Mouse (Mus musculus) granulocyte monocyte progenitor cell, adult 5-6 weeks (primary cell): ENCODE measurements at regions not wholly inside any gene's neighbourhood (a gene's known extent, or its start where the extent isn't known, plus 50 kb on each side); places are given as distances from the start of the nearest gene placed in this dataset.

Source experiments
- ATAC-seq: replicated peaks from 2 replicates; pipeline ENCODE4 v1.8.0; 2016; ENCODE audit warnings: mild to moderate bottlenecking, moderate TSS enrichment, inconsistent platforms; ENCODE audit not compliant: poor library complexity, severe bottlenecking

DNA sequence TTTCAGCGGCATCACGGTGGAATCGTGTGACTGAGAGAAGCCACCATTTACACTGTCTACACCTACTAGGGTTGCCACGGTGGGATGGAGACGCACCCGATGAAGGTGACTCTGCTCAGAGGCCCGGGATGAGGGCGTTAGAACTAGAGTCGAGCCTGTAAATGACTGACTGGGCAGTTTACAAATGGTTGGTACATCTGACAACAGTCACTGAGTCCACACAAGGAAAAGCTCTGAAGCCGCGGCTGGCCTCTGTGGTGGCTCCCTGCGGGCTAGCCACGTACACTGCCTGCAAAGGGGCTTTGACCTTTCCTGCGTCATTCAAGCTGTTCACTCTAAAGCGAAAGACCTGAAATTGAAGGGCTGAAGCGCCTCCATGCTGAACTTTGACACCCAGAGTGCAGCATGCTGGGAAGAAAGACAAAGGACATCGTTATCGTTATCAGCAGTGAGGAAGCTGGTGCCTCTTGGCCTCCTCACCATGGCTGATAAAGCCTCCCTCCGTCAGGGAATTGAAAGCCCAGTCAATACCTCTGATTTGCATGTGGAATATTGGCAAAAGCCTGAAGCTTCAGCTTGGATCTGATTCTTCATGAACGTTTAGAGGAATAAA lies 462.1 kb upstream of the Arglu1 start:
- no peak for ATAC-seq

DNA sequence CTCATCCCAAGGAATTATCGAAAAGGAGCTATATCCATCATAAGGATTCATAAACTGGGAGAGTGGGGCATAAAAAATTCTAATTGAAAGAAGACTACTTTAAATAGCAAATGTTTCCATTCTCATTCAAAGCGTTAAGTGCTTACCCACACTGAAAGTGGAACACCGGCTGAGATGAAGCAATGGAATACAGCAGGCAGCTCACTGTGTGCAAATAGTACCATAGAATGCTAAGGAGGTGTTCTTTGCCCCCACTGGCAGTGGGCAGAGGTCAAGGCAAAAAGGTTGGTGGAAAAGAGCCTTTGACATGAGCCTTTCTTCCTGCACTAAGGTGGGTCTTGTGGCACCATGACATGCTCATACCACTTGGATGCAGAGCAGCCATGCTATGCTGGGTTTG lies 454.0 kb upstream of the Arglu1 start:
- no peak for ATAC-seq

DNA sequence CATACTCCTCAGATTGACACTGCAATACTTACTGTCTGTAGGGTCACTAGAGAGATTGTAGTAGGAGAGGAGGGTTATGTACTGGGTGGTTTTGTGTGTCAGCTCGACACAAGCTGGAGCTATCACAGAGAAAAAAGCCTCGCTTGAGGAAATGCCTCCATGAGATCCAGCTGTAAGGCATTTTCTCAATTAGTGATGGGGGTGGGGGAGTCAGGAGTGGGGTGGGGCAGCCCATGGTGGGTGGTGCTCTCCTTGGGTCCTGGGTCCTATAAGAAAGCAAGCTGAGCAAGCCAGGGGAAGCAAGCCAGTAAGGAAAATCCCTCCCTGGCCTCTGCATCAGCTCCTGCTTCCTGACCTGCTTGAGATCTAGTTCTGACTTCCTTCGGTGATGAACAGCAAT lies 449.5 kb upstream of the Arglu1 start:
- no peak for ATAC-seq

DNA sequence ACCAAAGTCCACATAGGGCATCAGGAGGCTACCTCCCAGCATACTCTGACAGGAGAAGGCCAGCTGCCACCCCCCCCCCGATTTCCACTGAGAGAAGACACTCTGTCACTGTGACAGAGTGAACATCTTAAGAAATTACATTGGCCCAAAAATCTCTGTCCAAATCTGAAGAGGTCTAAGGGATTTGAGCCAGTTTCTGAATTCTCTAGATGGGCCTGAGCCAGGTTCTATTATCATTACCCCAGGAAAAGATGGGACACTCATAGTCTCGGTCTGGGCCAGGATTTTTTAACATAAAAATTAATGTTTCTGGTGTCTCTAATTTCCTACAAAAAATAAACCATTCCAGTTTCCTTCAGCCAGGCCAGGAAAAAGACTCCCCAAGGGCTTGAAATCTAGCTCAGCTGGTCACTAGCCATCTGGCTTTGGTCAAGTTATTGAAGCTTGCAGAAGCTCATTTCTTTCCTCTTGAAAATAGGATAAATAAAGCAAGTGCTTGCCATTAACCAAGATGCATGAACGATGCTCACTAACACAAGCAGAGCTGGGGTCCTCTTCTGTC lies 448.8 kb upstream of the Arglu1 start:
- no peak for ATAC-seq

DNA sequence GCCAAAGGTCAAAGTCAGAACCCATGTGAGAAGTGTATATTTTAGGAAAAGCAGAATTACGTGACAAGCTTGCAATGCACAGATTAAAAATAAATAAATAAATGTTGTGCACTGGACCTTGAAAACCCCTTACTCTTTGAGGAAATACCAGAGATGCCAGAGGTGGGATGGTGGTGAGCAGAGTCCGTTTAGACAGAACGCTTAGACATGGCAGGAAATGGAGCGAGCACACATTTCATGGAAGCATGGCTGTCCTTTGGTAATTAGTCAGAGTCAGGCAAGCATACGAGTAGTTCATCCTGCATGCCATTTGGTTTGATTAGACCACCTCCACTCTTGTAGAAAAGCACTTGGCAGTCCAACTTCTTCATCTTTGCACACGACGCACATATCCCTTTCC lies 443.4 kb upstream of the Arglu1 start:
- no peak for ATAC-seq

DNA sequence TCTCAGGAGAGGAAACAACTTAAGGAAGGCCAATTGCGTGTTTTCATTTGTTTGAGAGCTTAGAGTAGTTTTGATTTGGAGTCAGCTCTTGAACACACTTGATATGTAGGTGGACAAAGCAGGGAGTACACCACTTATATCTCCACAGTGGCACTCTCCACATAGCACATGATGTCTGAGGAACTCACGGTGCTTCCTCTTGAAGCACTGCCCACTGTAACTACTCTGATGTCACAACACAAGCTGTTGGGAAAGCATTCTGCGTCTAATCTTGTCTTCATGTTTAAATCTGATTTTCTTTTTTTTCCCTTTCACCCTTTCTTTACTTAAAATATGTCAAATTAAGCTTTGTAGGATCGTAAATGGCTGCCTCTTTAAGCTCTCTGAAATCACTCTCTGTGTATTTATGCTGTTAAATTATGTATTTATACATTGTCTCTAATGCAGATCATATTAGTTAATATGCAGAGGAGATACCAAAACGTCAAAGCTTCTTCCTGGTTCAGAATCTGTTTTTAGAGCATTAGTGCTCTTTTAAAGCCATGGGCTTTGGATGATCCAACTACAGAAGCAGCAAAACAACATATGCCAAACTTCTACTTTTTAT lies 442.4 kb upstream of the Arglu1 start:
- ATAC-seq, result no peak

DNA sequence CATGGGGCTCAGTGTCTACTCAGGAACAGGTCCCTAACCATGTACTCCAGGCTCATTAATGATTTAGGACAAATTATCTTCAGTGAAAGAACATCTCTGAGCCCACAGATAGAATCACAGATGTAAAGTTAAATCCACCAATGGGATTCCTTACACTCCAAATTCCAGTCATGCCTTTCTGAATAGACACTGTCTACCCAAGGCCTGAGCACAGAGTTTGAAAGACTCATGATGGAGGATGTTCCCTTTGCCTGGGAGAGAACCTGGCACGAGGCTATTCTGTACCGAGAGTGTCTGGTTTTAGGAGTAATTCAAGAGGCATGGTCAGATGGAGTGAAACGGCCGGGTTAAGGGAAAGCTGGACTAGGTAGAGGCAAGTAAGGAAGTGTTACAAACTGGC lies 440.9 kb upstream of the Arglu1 start:
- ATAC-seq, result no peak

DNA sequence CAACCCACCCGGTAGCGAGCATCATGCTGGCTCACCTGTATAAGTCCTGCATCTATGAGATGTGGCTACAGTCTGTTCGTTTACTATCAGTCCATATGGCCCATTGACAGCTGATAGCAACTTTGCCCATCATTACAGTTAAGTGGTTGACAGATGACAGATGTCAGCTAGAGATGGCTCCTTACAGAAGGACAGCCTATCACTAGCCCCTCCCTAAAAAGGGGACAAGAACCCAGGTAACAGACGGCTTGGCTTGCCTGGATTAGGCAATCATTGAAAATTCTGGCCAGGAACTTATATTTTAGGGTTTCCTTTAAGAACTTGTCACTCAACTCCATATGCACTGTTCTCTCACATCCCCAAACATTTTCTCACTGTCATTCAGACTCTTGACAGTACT lies 434.2 kb upstream of the Arglu1 start:
- ATAC-seq, result no peak

DNA sequence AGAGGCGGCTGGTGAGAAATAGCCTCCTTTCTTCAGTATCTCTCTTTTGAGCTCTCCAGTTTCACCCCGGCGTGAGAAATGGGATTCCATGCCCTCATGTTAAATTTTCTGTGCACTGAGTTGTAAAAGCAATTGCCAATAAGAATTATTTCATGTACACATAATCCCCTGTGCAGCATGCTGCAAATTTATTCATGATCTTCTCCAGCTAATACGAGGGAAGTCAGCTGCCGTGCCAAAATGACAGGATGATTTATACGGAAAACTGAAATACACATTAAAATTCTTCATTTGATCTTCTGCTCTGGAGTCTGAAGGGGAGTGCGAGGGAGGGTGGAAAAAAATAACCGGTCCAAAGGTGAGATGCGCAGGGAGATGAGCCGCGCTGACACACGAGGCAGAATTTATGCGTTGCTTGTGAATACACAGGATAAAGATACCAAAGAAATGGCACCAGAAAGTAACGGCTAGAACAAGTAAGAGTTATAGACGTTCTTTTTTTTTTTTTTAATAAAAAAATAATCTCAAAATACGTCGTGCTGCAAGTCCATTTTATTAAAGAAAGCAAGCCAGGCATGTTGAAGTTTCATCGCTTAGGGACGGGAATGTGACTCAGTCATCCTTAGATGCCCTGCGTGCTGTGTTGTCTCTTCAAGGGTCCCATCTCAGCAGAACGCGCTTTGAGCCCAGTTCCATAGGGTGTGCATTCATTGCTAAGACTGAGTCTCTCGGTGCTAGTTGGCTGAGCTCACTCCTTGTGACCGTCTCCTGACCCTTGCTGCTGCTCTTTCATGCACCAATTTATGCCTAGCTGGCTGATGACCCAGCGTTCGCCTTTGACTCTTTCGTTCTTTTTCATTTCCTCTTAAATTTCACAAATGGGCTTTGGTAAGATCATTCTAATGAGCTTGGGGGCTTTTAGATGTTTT lies 427.8 kb upstream of the Arglu1 start:
- ATAC-seq, result no peak

DNA sequence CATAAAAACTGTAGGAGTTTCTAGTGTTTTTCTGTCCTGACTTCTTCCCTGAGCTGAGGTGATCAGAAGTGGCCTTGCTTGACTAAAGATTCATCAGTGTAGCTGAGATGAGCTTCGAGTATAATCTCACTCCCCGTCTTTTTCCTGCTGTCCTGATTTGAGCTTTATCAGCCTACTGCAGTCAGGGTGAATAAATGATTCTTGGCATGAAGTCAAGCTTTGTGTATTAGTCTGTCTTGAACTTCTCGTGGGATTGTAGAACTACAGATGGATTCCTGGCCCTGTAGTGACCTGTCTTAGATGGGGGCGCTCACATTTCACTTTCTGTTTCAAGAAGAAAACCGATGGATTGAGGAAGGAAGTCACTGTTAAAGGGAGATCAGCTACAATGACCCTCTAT lies 405.7 kb upstream of the Arglu1 start:
- ATAC-seq, result no peak

DNA sequence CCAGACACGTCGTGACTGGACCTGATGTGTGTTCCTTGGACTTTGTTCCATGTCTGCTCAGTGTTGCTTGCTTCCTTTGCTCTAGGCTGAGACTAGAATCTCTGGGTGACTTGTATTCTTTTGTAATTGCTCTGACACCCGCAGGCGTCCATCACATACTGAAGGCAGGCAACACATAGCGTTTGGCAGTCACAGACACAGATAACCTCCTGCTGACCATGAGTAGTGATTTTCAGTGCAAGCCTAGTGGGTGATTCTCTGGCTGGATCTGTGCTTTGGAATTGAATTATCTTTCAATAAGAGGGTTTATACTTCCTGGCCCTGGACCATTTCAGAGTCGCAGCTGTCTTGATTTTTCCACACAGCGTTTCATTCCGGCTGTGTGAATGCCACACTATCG lies 403.7 kb upstream of the Arglu1 start:
- ATAC-seq, result no peak

DNA sequence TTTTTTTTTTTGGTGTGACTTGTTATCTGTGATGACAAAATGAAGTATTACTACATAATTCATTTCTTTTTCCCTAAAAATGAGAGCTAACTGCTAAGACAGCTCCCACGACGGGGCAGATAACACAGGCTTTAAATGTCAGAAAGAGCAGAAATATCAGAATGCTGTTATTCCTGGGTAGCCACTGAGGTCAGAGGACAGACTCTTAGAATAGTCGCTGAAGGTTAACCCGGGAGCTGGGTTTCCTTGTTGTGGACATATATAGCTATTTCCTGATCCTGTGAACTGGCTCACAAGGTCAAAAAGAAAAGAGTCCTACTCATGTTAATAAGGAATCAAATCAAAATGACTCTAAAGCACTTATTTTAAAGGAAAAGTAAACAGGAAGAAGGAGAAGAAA lies 403.0 kb upstream of the Arglu1 start:
- no peak for ATAC-seq

DNA sequence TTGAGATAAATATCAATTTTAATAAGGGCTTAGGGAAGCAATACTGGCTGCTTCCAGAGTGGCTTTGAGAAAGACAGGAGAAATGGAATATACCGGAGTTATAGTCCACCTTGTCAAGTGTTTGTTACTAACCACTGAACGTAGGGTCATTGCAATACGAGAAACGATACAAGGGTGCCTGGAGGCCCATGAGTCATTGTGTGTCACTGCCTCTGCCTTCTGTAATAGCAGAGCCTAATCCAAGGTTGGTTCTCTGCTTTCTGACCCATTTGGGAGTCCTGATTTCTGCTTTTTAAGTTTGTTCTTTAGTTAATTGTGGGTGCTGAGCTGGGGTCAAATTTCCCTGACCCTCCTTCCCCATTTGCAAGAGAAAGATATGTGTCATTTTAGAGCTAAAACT lies 382.4 kb upstream of the Arglu1 start:
- ATAC-seq, result no peak

DNA sequence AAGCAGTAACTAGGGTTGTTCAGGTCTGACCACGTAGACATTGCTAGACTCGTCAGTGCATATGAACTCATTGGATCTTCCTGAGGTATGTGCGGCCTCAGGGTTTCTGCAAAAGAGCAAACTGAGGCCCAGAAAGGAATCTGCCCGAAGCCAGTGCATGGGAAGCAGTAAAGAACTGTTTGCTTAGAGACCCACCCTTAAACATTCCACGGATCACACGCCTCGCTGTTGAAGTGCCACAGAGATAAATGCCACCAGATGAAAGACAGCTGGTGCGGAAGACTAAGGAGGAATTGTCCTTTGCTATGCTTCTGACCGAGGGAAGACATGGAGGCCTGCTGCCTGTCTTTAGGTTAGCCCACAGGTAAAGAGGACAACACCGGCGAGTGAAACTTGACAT lies 382.0 kb upstream of the Arglu1 start:
- ATAC-seq, result no peak

DNA sequence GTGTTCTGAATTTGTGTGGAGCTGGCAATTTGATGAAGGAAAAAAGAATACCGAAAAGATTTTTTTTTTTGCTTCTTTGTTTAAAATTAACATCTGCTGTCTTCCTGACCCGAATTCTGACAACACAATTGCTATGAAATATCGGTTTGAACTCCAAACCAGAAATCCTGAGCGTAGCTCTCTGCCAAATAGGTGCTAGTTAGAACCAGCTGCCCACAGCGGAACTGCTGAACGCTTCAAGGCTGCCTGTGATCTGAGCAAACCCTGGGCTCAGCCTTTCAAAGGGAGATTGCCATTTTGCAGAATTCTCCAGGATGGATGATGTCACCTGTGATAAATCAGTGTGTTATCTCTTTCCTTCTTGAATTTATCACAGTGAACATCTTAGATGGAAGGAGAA lies 380.6 kb upstream of the Arglu1 start:
- no peak for ATAC-seq

DNA sequence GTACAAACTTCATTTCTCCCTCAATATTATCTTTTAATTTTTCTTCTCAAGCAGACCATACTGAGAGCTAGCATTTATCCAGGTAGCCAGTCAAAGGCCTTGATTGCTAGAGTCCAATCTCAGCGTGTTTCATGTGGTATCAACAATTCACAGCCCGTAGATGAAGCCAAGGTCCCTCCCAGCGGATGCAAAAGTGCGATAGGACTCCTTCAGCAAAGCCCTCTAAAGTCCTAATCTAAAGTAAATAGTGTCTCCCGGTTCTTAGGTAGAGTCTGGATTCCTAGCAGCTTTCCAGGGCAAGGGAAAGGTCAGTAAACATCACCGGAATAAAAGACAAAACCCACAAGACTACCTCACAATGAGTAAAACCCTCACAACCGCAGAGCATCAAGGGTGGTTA lies 379.5 kb upstream of the Arglu1 start:
- no peak for ATAC-seq

DNA sequence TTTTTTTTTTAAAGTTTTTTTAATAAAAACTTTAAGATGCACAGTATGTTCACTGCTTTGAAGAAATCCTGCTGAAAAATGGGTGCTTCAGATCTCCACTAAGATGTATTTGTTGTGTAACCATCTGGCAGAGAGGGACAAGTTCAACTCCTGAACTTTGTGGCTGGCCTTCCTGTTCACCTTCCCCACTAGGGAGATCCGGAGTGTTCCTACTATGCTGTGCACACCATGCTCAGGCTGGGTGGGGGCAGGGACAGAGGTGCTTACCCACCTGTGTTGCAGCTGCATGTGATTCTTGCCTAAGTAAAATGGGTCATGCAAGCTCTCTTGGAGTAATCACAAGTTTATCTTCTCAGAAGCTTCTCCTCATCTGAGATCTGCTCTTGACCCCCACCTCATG lies 377.4 kb upstream of the Arglu1 start:
- ATAC-seq, result no peak

DNA sequence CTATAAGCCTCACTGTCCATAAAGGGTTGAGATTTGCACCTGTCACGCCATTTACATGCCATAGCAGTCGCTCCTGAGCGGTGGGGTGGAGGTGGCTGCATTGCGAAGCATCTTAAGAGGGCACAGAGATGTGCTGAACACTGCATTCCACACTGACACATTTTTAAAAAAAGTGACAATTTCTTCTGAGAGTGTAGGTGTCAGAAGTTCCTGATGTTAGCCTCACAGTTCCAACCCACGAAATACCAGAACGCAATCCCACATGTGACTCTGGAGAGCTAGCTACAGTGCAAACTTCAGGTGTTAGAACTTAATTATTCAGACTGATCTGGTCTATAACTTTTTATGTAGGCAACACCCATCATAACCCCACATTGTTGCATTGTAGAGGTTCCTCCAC lies 369.8 kb upstream of the Arglu1 start:
- no peak for ATAC-seq

DNA sequence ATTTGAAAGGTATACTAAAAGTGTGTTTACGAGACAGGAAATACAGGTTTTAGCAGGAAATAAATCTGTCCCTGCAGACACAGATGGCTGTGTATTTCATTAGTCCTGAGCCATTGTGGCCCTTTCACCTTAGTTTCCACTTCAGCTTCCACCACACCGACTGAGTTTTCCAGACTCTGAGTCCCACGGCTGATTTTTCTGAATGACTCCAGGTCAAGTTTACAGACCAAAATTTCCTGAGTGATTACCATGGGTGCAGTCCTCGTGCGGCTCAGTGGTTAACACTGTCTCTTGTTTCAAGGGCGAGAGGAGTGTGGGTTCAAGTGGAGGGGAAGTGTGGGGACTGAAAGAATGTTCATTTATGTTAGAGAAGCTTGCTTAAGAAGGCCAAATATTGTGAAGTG lies 365.1 kb upstream of the Arglu1 start:
- no peak for ATAC-seq

DNA sequence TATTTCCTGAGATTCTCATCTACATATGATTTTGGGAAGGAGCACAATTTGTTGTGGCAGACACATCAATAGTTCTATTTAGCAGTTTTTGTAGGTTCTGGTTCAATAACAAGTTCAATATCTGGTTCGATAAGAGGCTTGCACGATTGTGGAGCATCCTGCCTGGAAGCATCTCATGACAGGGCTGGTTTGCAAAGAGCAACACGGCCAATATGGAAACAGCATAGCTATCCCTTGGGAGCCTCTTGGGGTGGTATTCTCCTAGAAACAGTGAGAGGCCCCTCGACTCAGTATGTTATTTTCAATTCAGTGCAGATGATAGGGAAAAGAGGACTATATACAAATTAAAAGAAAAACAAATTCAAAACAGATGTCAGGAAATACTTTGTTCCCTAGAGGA lies 364.5 kb upstream of the Arglu1 start:
- ATAC-seq, result no peak

DNA sequence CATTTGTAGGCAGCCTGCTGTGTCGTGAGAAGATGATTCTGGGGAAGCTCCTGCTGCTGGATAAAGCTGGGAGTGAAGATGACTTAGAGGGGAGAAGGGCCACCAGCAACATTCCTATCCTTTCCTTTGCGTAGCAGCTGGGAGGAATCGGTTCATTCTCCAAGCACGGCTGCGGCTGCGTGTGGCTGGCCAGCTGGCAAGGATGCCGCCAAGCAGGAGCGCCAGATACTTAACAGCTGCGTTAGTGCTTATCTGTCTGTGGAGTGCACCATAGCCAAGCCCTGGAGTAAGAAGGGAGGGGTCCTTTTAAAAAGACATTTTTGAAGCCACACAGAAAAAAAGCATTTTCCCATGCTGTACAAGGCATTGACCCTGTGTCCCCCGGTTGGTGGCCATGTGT lies 361.4 kb upstream of the Arglu1 start:
- no peak for ATAC-seq
